Mouse (Mus musculus): ENCODE results near the gene Zfp423. TPM values are rescaled to one million over a fixed set of nuclear protein-coding genes. Genes with fewer than 3 reads are reported as not detected.
"Not testable (repeated sequence)": the region's sequence is repeated elsewhere in the genome, so short reads cannot be mapped to it uniquely, and the experiment has no call there.

The Zfp423 gene
- polyA plus RNA-seq, 1 experiment from 2014 or later, result 23.1 TPM

DNA sequence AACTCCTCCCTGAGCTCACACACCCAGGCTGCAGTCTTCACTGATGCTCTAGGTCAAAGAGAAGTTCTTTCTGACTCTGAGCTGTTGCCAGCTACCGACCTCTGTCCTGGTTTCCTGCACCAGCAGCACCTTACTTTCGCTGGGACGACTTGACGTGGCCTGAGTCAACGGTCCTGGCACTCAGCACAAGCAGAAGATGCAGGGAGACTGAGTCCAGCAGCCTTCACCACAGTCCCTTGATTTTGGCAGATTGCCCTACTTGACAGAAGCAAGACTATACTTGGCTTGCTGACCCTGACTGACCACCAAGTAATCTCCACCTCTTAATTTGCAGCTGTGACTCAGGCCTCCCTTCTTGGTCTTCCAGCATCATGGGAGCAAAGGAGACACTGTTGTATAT, 110.6 kb downstream of the Zfp423 start:
- DNase-seq (ENCODE audit: low spot score), result no peak
- no peak overlapping the region for H3K9ac ChIP-seq (ENCODE audit: low read depth, low read length)
- peaks cover 6% of the 10 kb centered on the region; the same call in 1 of the 2 replicates for H3K4me1 ChIP-seq (ENCODE audit: control insufficient read depth, insufficient read depth, low read length)
- ATAC-seq (ENCODE audit: low read depth), result no peak
- H3K4me2 ChIP-seq (ENCODE audit: low read depth, low read length), result no peak overlapping the region
- H3K36me3 ChIP-seq (ENCODE audit: control insufficient read depth, insufficient read depth, low read length), result no peaks in the 10 kb centered on the region
- H3K27ac ChIP-seq (replicated peaks; ENCODE audit: low read depth, low read length), result no peak overlapping the region
- whole genome bisulfite sequencing, result 83% methylated on average over 5 of the region's 5 CpGs
- no peak overlapping the region for H3K4me3 ChIP-seq (ENCODE audit: low read depth, low read length)
- H3K27me3 ChIP-seq (replicated peaks; ENCODE audit: control insufficient read depth, insufficient read depth, low read length), result no peaks in the 10 kb centered on the region
- H3K9me3 ChIP-seq (ENCODE audit: control insufficient read depth, low read length), result no peaks in the 10 kb centered on the region

DNA sequence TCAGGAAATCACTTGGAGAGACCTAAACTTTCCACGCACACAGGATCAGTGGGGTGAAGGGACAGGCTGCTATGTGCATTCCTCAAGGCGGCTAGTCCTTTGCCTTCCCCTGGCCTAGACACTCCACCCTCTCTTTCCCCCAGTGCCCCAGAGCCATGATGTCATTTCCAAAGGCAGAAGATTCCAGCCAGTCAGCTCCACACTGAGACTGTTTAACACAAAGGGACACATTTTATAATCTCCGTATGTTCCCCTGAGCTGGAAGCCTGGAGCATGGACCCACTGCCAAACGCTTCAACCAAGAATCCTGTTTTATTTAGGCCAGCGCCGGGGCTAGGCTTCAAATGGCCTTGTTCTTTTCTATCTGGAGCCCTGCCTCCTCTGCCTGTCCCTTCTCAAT, 111.6 kb downstream of the Zfp423 start:
- Histone ChIP-seq H3K27ac (replicated peaks; ENCODE audit: low read depth, low read length) (no peak overlapping the region), H3K36me3 (ENCODE audit: control insufficient read depth, insufficient read depth, low read length) (no peaks in the 10 kb centered on the region), H3K4me2 (ENCODE audit: low read depth, low read length) (no peak overlapping the region), H3K27me3 (replicated peaks; ENCODE audit: control insufficient read depth, insufficient read depth, low read length) (no peaks in the 10 kb centered on the region), H3K4me1 (ENCODE audit: control insufficient read depth, insufficient read depth, low read length) (peaks cover 6% of the 10 kb centered on the region; the same call in 1 of the 2 replicates), H3K9ac (ENCODE audit: low read depth, low read length) (no peak overlapping the region), H3K9me3 (ENCODE audit: control insufficient read depth, low read length) (no peaks in the 10 kb centered on the region), H3K4me3 (ENCODE audit: low read depth, low read length) (no peak overlapping the region)
- WGBS, result 60% methylated on average over 6 of the region's 6 CpGs
- peak; percentile 28 for DNase-seq (ENCODE audit: low spot score)
- ATAC-seq (ENCODE audit: low read depth), result no peak; the same call in 1 of the 2 replicates

DNA sequence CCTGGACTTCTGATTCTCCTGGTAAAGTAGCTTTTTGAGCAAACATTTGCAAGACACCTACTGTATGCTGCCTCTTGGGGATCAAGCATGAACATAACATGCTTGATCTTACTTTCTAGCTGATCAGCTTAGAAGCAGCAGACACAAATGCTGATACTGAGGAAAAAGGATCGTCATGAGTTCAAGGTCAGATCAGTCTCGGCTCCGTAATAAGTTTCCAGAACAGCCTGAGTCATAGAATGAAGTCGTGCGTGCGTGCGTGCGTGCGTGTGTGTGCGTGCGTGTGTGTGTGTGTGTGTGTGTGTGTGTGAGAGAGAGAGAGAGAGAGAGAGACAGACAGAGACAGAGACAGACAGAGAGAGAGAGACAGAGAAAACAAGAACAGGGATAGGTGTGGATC, 117.3 kb downstream of the Zfp423 start:
- not testable (repeated sequence) for H3K27ac ChIP-seq (replicated peaks; ENCODE audit: low read depth, low read length); DNase-seq (ENCODE audit: low spot score); H3K4me2 ChIP-seq (ENCODE audit: low read depth, low read length); H3K27me3 ChIP-seq (replicated peaks; ENCODE audit: control insufficient read depth, insufficient read depth, low read length); H3K9me3 ChIP-seq (ENCODE audit: control insufficient read depth, low read length); H3K4me3 ChIP-seq (ENCODE audit: low read depth, low read length); H3K36me3 ChIP-seq (ENCODE audit: control insufficient read depth, insufficient read depth, low read length); ATAC-seq (ENCODE audit: low read depth); H3K9ac ChIP-seq (ENCODE audit: low read depth, low read length)
- 87% methylated on average over 11 of the region's 11 CpGs for WGBS
- peaks cover 10% of the 10 kb centered on the region for H3K4me1 ChIP-seq (ENCODE audit: control insufficient read depth, insufficient read depth, low read length)

DNA sequence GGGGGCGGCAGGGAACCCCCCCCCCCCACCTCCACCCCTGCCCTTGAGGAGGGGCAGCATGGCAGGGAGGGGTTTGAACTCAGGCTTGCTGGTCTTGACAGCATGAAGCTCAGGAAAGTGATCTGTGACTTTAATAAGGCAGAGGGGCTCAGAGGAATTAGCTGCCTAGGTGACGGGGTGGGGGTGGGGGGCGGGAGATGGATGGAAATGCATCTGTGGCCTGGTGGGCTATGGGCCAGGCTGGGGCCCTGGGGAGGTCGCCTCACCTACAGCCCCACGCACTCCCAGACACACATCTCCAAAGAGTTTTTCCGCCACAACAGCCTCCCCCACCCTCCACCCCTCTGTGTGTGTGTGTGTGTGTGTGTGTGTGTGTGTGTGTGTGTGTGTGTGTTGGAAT, 122.1 kb downstream of the Zfp423 start:
- 16% methylated on average over 4 of the region's 6 CpGs for WGBS
- DNase-seq (ENCODE audit: low spot score) (peak; percentile 31), ATAC-seq (ENCODE audit: low read depth) (peak; percentile 15; the same call in 1 of the 2 replicates)
- H3K4me1 ChIP-seq (ENCODE audit: control insufficient read depth, insufficient read depth, low read length), result peaks cover 57% of the 10 kb centered on the region
- H3K4me2 ChIP-seq (ENCODE audit: low read depth, low read length), result peak overlapping the region; percentile 37
- peak overlapping the region; percentile 80 for H3K27ac ChIP-seq (replicated peaks; ENCODE audit: low read depth, low read length)
- no peak overlapping the region for H3K4me3 ChIP-seq (ENCODE audit: low read depth, low read length)
- H3K36me3 ChIP-seq (ENCODE audit: control insufficient read depth, insufficient read depth, low read length), result no peaks in the 10 kb centered on the region
- H3K9me3 ChIP-seq (ENCODE audit: control insufficient read depth, low read length), result no peaks in the 10 kb centered on the region
- H3K9ac ChIP-seq (ENCODE audit: low read depth, low read length), result peak overlapping the region; percentile 51; the same call in 1 of the 2 replicates
- H3K27me3 ChIP-seq (replicated peaks; ENCODE audit: control insufficient read depth, insufficient read depth, low read length), result no peaks in the 10 kb centered on the region

DNA sequence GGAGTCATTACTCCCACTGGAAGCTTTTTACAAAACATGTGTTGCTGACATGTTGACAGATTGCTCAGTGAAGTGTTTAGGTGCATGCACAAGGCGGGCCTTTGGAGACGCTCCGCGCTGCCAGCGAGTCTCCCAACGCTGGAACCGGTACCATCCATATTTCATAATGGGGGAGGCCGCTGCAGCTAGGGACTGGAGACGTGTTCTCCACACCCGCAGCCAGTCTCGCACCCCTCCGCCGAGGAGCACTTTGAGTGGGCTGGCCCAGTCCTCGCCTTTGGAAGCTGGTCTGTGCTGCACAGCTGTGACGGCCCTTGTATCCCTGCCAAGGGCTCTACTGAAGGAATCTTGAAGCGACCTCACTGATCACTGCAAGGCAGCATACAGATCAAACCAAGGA, 122.5 kb downstream of the Zfp423 start:
- peak overlapping the region; percentile 80 for H3K27ac ChIP-seq (replicated peaks; ENCODE audit: low read depth, low read length)
- peaks cover 61% of the 10 kb centered on the region for H3K4me1 ChIP-seq (ENCODE audit: control insufficient read depth, insufficient read depth, low read length)
- DNase-seq (ENCODE audit: low spot score), result peak; percentile 94
- no peaks in the 10 kb centered on the region for H3K9me3 ChIP-seq (ENCODE audit: control insufficient read depth, low read length)
- H3K4me3 ChIP-seq (ENCODE audit: low read depth, low read length), result no peak overlapping the region
- H3K36me3 ChIP-seq (ENCODE audit: control insufficient read depth, insufficient read depth, low read length), result no peaks in the 10 kb centered on the region
- peak overlapping the region; percentile 51; the same call in 1 of the 2 replicates for H3K9ac ChIP-seq (ENCODE audit: low read depth, low read length)
- WGBS, result 9% methylated on average over 15 of the region's 16 CpGs
- ATAC-seq (ENCODE audit: low read depth), result peak; percentile 88
- peak overlapping the region; percentile 37 for H3K4me2 ChIP-seq (ENCODE audit: low read depth, low read length)
- H3K27me3 ChIP-seq (replicated peaks; ENCODE audit: control insufficient read depth, insufficient read depth, low read length), result no peaks in the 10 kb centered on the region

DNA sequence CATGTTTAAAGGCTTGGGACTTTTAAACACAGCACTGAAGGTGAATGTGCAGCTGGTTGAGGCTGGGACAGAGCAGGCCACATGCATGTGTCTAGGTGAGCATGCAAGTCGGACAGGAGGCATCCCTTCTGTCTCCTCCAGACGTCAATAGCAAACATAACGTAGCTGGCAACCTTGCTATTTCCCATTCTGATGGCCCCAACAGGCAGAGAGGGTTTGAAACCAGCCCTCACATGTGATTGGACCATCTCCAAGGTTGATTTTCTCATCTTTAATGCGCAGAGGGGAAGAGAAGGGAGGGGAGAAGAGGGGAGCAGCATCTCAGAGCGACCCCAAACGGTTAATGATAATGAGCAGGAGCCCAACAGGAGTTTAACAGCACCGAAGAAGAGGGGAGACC, 123.5 kb downstream of the Zfp423 start:
- H3K4me3 ChIP-seq (ENCODE audit: low read depth, low read length), result no peak overlapping the region
- peak overlapping the region; percentile 37; the same call in 1 of the 2 replicates for H3K4me2 ChIP-seq (ENCODE audit: low read depth, low read length)
- DNase-seq (ENCODE audit: low spot score) (peak; percentile 43), ATAC-seq (ENCODE audit: low read depth) (no peak)
- no peak overlapping the region for H3K9ac ChIP-seq (ENCODE audit: low read depth, low read length)
- H3K4me1 ChIP-seq (ENCODE audit: control insufficient read depth, insufficient read depth, low read length), result peaks cover 71% of the 10 kb centered on the region
- peak overlapping the region; percentile 80 for H3K27ac ChIP-seq (replicated peaks; ENCODE audit: low read depth, low read length)
- no peaks in the 10 kb centered on the region for H3K36me3 ChIP-seq (ENCODE audit: control insufficient read depth, insufficient read depth, low read length)
- H3K9me3 ChIP-seq (ENCODE audit: control insufficient read depth, low read length), result no peaks in the 10 kb centered on the region
- WGBS, result 9% methylated on average over 7 of the region's 7 CpGs
- no peaks in the 10 kb centered on the region for H3K27me3 ChIP-seq (replicated peaks; ENCODE audit: control insufficient read depth, insufficient read depth, low read length)

DNA sequence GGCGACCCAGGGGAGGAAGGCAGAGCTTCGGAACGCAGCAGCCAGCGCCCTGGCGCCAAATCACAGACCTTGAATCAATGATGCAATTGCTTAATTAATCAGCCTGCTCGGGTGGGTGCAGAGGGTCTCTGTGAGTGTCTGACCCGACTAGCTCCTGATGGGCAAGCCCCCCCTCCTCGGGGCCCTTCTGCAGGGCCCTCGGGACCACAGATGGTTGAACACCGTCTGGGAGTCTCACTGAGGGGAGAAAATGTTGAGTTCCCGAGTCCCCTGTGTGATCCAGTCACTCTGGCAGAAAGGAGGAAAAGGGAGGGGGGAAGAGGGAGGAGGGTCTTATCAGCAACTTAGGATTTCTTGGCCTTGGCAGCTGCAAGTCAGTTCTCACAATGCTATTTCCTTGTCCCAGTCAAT, 124.0 kb downstream of the Zfp423 start:
- H3K9me3 ChIP-seq (ENCODE audit: control insufficient read depth, low read length), result no peaks in the 10 kb centered on the region
- peak overlapping the region; percentile 37; the same call in 1 of the 2 replicates for H3K4me2 ChIP-seq (ENCODE audit: low read depth, low read length)
- 5% methylated on average over 11 of the region's 11 CpGs for WGBS
- H3K27me3 ChIP-seq (replicated peaks; ENCODE audit: control insufficient read depth, insufficient read depth, low read length), result no peaks in the 10 kb centered on the region
- H3K4me3 ChIP-seq (ENCODE audit: low read depth, low read length), result no peak overlapping the region
- peak overlapping the region; percentile 80 for H3K27ac ChIP-seq (replicated peaks; ENCODE audit: low read depth, low read length)
- DNase-seq (ENCODE audit: low spot score), result peak; percentile 76
- H3K36me3 ChIP-seq (ENCODE audit: control insufficient read depth, insufficient read depth, low read length), result no peaks in the 10 kb centered on the region
- no peak for ATAC-seq (ENCODE audit: low read depth)
- H3K4me1 ChIP-seq (ENCODE audit: control insufficient read depth, insufficient read depth, low read length), result peaks cover 76% of the 10 kb centered on the region
- H3K9ac ChIP-seq (ENCODE audit: low read depth, low read length), result no peak overlapping the region

DNA sequence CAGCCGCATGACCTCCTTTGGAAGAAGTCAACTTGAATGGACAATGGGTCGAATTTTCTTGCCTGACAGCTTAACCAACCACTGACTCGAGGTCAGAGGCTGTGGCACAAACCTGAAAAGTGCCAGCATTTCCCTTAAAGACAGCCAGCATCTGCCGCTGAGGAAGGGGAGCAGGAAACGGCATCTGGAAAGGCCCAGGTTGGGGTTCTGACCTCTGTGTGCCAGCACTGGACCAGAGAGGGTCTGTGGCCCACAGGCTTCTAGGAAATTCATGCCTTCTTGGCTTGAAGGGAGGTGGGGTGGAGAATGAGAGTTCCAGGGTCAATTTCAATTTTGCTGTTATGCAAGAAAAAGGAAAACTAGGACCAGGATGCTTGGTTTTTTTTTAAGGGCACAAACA, 124.7 kb downstream of the Zfp423 start:
- peak overlapping the region; percentile 80 for H3K27ac ChIP-seq (replicated peaks; ENCODE audit: low read depth, low read length)
- H3K27me3 ChIP-seq (replicated peaks; ENCODE audit: control insufficient read depth, insufficient read depth, low read length), result no peaks in the 10 kb centered on the region
- ATAC-seq (ENCODE audit: low read depth), result no peak
- no peak overlapping the region for H3K4me3 ChIP-seq (ENCODE audit: low read depth, low read length)
- WGBS, result 25% methylated on average over 5 of the region's 5 CpGs
- H3K4me1 ChIP-seq (ENCODE audit: control insufficient read depth, insufficient read depth, low read length), result peaks cover 80% of the 10 kb centered on the region
- H3K4me2 ChIP-seq (ENCODE audit: low read depth, low read length), result no peak overlapping the region
- no peak for DNase-seq (ENCODE audit: low spot score)
- H3K9me3 ChIP-seq (ENCODE audit: control insufficient read depth, low read length), result no peaks in the 10 kb centered on the region
- H3K36me3 ChIP-seq (ENCODE audit: control insufficient read depth, insufficient read depth, low read length), result no peaks in the 10 kb centered on the region
- H3K9ac ChIP-seq (ENCODE audit: low read depth, low read length), result no peak overlapping the region
